Mouse (Mus musculus) layer of hippocampus, postnatal 14 days (tissue): ENCODE data around the gene Akip1. TPM values are rescaled to one million over a fixed set of nuclear protein-coding genes. Genes with fewer than 3 reads are reported as not detected.

Source experiments
- DNase-seq, 2 experiments: peaks; one replicate each; pipeline ENCODE4 v3.0.0; 2021 to 2022; ENCODE audit warnings: low spot score in 2 of 2, mixed read lengths in 1 of 2
- total RNA-seq, 2 experiments: library from RNA; stranded (reverse); gene quantifications; 2 replicates each; pipeline ENCODE4 v1.2.3; 2021

Akip1 gene
- total RNA-seq, 2 experiments from 2014 or later = 4.8 to 5.6 TPM

GRCm38 (mm10) chr7:109707023-109707785 lies 3.7 kb downstream of the Akip1 start:
- DNase-seq = peak; percentile 29 to 40

- DNase-seq = no peak
Observed at GRCm38 (mm10) chr7:109708961-109709382, 5.5 kb downstream of the Akip1 start.

- DNase-seq = no peak
Observed at GRCm38 (mm10) chr7:109710069-109710468, 6.6 kb downstream of the Akip1 start.

- no peak for DNase-seq
Observed at GRCm38 (mm10) chr7:109712198-109712597, 8.7 kb downstream of the Akip1 start.

- DNase-seq = no peak
Observed at GRCm38 (mm10) chr7:109713434-109713982, 10.0 kb downstream of the Akip1 start.

- peak; percentile 18 to 57 for DNase-seq
Observed at GRCm38 (mm10) chr7:109719286-109719685, 15.8 kb downstream of the Akip1 start.

GRCm38 (mm10) chr7:109722618-109723017 lies 19.1 kb downstream of the Akip1 start:
- no peak for DNase-seq

- DNase-seq = no peak
Observed at GRCm38 (mm10) chr7:109723114-109723513, 19.6 kb downstream of the Akip1 start.

- no peak for DNase-seq
Observed at GRCm38 (mm10) chr7:109723697-109724096, 20.2 kb downstream of the Akip1 start, which contains the start of gene BC051019. Gene BC051019 (minus strand): TSS chr7:109723850.

- DNase-seq = no peak
Observed at GRCm38 (mm10) chr7:109731626-109732025, 28.1 kb downstream of the Akip1 start, which contains the start of gene Ascl3. Gene Ascl3 (minus strand): TSS chr7:109731726.

GRCm38 (mm10) chr7:109734806-109735205 lies 31.3 kb downstream of the Akip1 start:
- no peak for DNase-seq

- DNase-seq = no peak
Observed at GRCm38 (mm10) chr7:109739822-109740370, 36.4 kb downstream of the Akip1 start.

GRCm38 (mm10) chr7:109741060-109741459 lies 37.6 kb downstream of the Akip1 start:
- DNase-seq = no peak

GRCm38 (mm10) chr7:109741703-109742102 lies 38.2 kb downstream of the Akip1 start:
- no peak for DNase-seq

GRCm38 (mm10) chr7:109747747-109748146 lies 44.3 kb downstream of the Akip1 start:
- no peak for DNase-seq

GRCm38 (mm10) chr7:109751427-109752007 lies 48.0 kb downstream of the Akip1 start:
- no peak for DNase-seq

- DNase-seq = peak; percentile 77 to 86
Observed at GRCm38 (mm10) chr7:109752008-109752925, 48.8 kb downstream of the Akip1 start, which contains the start of gene Tmem9b. Gene Tmem9b (minus strand): TSS chr7:109752875.

- no peak for DNase-seq
Observed at GRCm38 (mm10) chr7:109754034-109754433, 50.5 kb downstream of the Akip1 start.

- DNase-seq = no peak
Observed at GRCm38 (mm10) chr7:109756291-109756690, 52.8 kb downstream of the Akip1 start.
